Mouse (Mus musculus): ENCODE data around the gene Gm3043.
"Not testable (repeated sequence)": the region's sequence is repeated elsewhere in the genome, so short reads cannot be mapped to it uniquely, and the experiment has no call there.

DNA sequence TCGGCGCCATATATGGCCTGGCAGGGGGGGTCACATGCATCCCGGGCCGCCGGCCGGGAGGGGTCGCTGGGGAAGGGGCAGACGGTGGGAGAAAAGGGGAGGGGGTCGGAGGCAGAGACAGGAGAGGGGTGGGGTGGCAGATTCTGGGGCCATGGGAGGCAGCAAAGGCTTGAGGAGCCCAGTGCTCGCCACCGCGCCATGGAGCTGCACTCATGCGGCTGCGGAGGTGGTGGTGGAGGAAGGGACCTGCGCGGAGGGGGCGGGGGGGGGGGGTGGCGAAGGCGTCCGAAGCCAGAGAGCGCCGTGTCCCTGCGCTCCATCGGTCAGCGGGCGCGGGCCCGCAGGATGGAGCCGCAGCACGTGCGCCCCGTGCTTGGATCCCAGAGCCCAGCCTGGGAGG lies 36.9 kb upstream of the Gm3043 start, which contains the start of gene Gm3020:
- TF ChIP-seq TBP (conservative IDR thresholded peaks at IDR 0.05; ENCODE audit: low read depth, low read length); CHD1 (IDR thresholded peaks at IDR 0.05; ENCODE audit: low read depth, low read length); ETS1 (conservative IDR thresholded peaks at IDR 0.05; ENCODE audit: low read depth, low read length); JUND (conservative IDR thresholded peaks at IDR 0.05; ENCODE audit: low read depth, low read length); ZNF384 (IDR thresholded peaks at IDR 0.05; ENCODE audit: low read depth, low read length); EP300 (IDR thresholded peaks at IDR 0.05; ENCODE audit: low read length): not testable (repeated sequence)

Measured in CH12.LX (cell line).